16 mouse cellular contexts compared by ENCODE assay signal in the genomic region with DNA sequence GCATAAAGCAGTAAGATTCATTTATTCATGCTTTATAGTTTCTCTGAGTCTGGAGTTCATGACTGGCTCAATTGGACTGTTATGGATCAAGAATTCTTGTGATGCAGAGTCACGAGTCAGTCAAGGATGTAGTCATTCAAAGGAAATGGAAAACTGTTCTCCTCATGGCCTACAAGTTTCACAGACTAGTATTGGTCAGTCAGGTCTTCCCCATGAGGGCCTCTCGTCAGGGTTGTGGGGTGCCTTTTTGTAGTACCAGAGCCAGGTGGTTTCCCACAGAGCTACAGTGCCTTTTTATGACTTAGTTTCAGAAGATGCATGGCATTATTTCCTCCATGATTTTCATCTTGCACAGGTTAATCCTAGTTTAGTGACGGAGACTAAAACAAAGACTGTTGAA.
"Had no signal": no experiment of that assay in that cellular context is flagged by ENCODE, and none has a peak within 500 bp of the region (broad histone marks: within the 10 kb centered on the region; RNA-seq: fewer than 3 reads in every experiment).

No protein-coding gene starts in this region.

- H3K27me3 ChIP-seq: neural tube, embryonic 13.5 days; neural tube, embryonic 15.5 days; stomach, embryonic 15.5 days had no signal

- H3K4me1 ChIP-seq: neural tube, embryonic 13.5 days; neural tube, embryonic 15.5 days; stomach, embryonic 15.5 days had no signal

- H3K4me2 ChIP-seq: neural tube, embryonic 13.5 days; neural tube, embryonic 15.5 days; stomach, embryonic 15.5 days had no signal

- H3K9ac ChIP-seq: neural tube, embryonic 13.5 days; neural tube, embryonic 15.5 days; stomach, embryonic 15.5 days had no signal

- H3K9me3 ChIP-seq: neural tube, embryonic 13.5 days; neural tube, embryonic 15.5 days; stomach, embryonic 15.5 days had no signal

- H3K36me3 ChIP-seq: neural tube, embryonic 13.5 days; neural tube, embryonic 15.5 days; stomach, embryonic 15.5 days had no signal

- H3K27ac ChIP-seq: neural tube, embryonic 13.5 days; neural tube, embryonic 15.5 days; stomach, embryonic 15.5 days; stomach, postnatal 0 days had no signal

- DNase-seq: retina, postnatal 1 day; right cerebral cortex, adult 18-20 months; right cerebral cortex, postnatal 14 days; right cerebral cortex, postnatal 25 days; right cerebral cortex, postnatal 4 days; spleen, adult 18-20 months; thymus, adult 18-20 months; thymus, adult 2 months; thymus, postnatal 14 days; thymus, postnatal 25 days; thymus, postnatal 36 days; thymus, postnatal 4 days had no signal

- H3K4me3 ChIP-seq: neural tube, embryonic 13.5 days; neural tube, embryonic 15.5 days; stomach, embryonic 15.5 days had no signal
